ENCODE assay signal across 23 mouse cellular contexts in the genomic region with DNA sequence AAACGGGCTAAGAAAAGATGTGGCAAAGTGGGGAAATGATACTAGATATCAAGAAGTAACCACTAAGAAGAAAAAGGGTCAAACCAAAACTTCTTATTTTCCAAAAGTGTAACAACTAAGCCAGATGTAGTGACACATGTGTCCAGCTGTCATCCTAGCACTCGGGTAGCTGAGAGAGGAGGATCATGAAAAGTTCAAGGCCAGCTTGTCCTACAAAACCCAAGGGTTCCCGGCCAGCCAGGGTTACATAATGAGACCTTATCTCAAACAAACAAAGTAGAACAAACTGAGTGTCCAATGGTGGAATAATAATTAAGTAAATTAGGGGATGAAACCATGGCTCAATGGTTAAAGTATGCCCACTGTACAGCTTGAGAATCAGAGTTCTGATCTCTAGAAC. TPM values are rescaled to one million over a fixed set of nuclear protein-coding genes. Genes with fewer than 3 reads are reported as not detected.
DNase-seq lines count a peak whose midpoint lies in the region; ATAC-seq lines count a peak whose summit lies in the region.
"Had no signal": no experiment of that assay in that cellular context is flagged by ENCODE, and none has a peak within 500 bp of the region (broad histone marks: within the 10 kb centered on the region; RNA-seq: fewer than 3 reads in every experiment).

No protein-coding gene starts in this region.

- 48% methylated on average over 3 of the region's 3 CpGs for WGBS in liver, embryonic 13.5 days (ENCODE audit: insufficient replicate concordance)
- 88% methylated on average over 3 of the region's 3 CpGs for WGBS in midbrain, embryonic 13.5 days

- peak; percentile 74 to 88 for DNase-seq in adrenal gland, adult (ENCODE audit: inconsistent age in 2 of 2, low spot score in 1 of 2)
- DNase-seq in adrenal gland, adult 18-20 months (ENCODE audit: low spot score in 2 of 2), result no peak
- peak; percentile 31 for DNase-seq in testis, postnatal 14 days (ENCODE audit: low spot score)
- DNase-seq in testis, postnatal 10 days (ENCODE audit: low spot score), result no peak
- DNase-seq in liver, embryonic 13.5 days, result no peak
- no peak for DNase-seq in urinary bladder, postnatal 36 days (ENCODE audit: low spot score in 2 of 2)
- DNase-seq in right cerebral cortex, postnatal 10 days (ENCODE audit: low spot score in 2 of 2), result no peak
- DNase-seq: cerebellum, postnatal 10 days; gastrocnemius, postnatal 25 days; kidney, adult 11 months; kidney, postnatal 10 days; left cerebral cortex, postnatal 4 days; lung, embryonic 14.5 days; lung, postnatal 4 days; retina, postnatal 1 day; thymus, adult 18-20 months had no signal

- no peaks in the 10 kb centered on the region for H3K27me3 ChIP-seq in liver, embryonic 13.5 days
- no peaks in the 10 kb centered on the region for H3K27me3 ChIP-seq in midbrain, embryonic 13.5 days
- H3K27me3 ChIP-seq: forebrain, embryonic 12.5 days; midbrain, embryonic 12.5 days; neural tube, embryonic 15.5 days had no signal

- H3K9me3 ChIP-seq in liver, embryonic 13.5 days (replicated peaks), result no peaks in the 10 kb centered on the region
- H3K9me3 ChIP-seq in midbrain, embryonic 13.5 days, result no peaks in the 10 kb centered on the region
- H3K9me3 ChIP-seq: forebrain, embryonic 12.5 days; G1E; midbrain, embryonic 12.5 days; neural tube, embryonic 15.5 days had no signal

- no peaks in the 10 kb centered on the region for H3K36me3 ChIP-seq in liver, embryonic 13.5 days
- H3K36me3 ChIP-seq in midbrain, embryonic 13.5 days, result no peaks in the 10 kb centered on the region
- H3K36me3 ChIP-seq: forebrain, embryonic 12.5 days; G1E; midbrain, embryonic 12.5 days; neural tube, embryonic 15.5 days had no signal

- 0 out of 2 replicates have a peak, but pooled peaks cover 11% of the 10 kb centered on the region for H3K4me1 ChIP-seq in liver, embryonic 13.5 days (replicated peaks)
- no peaks in the 10 kb centered on the region for H3K4me1 ChIP-seq in midbrain, embryonic 13.5 days (replicated peaks)
- H3K4me1 ChIP-seq: forebrain, embryonic 12.5 days; midbrain, embryonic 12.5 days; neural tube, embryonic 15.5 days had no signal

- no peak overlapping the region for H3K4me3 ChIP-seq in liver, embryonic 13.5 days (replicated peaks)
- H3K4me3 ChIP-seq in midbrain, embryonic 13.5 days (replicated peaks), result no peak overlapping the region
- H3K4me3 ChIP-seq: forebrain, embryonic 12.5 days; midbrain, embryonic 12.5 days; neural tube, embryonic 15.5 days had no signal

- no peak overlapping the region; the same call in 1 of the 2 replicates for H3K27ac ChIP-seq in liver, embryonic 13.5 days
- no peak overlapping the region for H3K27ac ChIP-seq in midbrain, embryonic 13.5 days
- H3K27ac ChIP-seq: forebrain, embryonic 12.5 days; midbrain, embryonic 12.5 days; neural tube, embryonic 15.5 days had no signal

- no peak overlapping the region for H3K4me2 ChIP-seq in liver, embryonic 13.5 days
- H3K4me2 ChIP-seq in midbrain, embryonic 13.5 days (replicated peaks), result no peak overlapping the region
- H3K4me2 ChIP-seq: forebrain, embryonic 12.5 days; lung, embryonic 14.5 days; midbrain, embryonic 12.5 days; neural tube, embryonic 15.5 days had no signal

- no peak overlapping the region for H3K9ac ChIP-seq in liver, embryonic 13.5 days
- no peak overlapping the region for H3K9ac ChIP-seq in midbrain, embryonic 13.5 days (replicated peaks)
- H3K9ac ChIP-seq: forebrain, embryonic 12.5 days; lung, embryonic 14.5 days; midbrain, embryonic 12.5 days; neural tube, embryonic 15.5 days had no signal

- peak; percentile 41 for ATAC-seq in liver, embryonic 13.5 days (ENCODE audit: low read depth)
- no peak for ATAC-seq in midbrain, embryonic 13.5 days
- ATAC-seq: CD4-positive, CD25-positive, alpha-beta regulatory T cell, adult 4 months; hindbrain, embryonic 16.5 days had no signal

RNA-seq across cellular contexts. Expression of gene Slc44a1, which starts 45.2 kb away (rescaled TPM):
- total RNA-seq in adrenal gland, adult 18-20 months (2021), result 10 to 100 TPM; 85.2 to 95.7 TPM
- polyA plus RNA-seq in liver, embryonic 13.5 days (2015; fragmentation: Nextera tagmentation; extraction: Ambion mirVana), result 8.9 and 10.6 TPM in 2 replicates
- 7.9 and 11.6 TPM in 2 replicates for polyA plus RNA-seq in midbrain, embryonic 13.5 days (2015; fragmentation: Nextera tagmentation; extraction: Ambion mirVana)

Comparison
In these comparisons a context has a peak if more than half of its experiments do, and no peak if none do; other contexts are left out.
1. DNase-seq: peak in adrenal gland, adult (2 of 2) and testis, postnatal 14 days (single experiment); none in adrenal gland, adult 18-20 months (0 of 2), testis, postnatal 10 days (single experiment), liver, embryonic 13.5 days (single experiment), urinary bladder, postnatal 36 days (0 of 2) and right cerebral cortex, postnatal 10 days (0 of 2).